Mouse (Mus musculus) cerebral cortex, adult 2 months (tissue): Measurements from ENCODE around the gene Gm21748.

Experiments
- WGBS: fragments of 180-500 bp; shearing (Covaris S2); methylation state at CpG from one replicate; pipeline ENCODE4 v1.1.7; 2018; 5-methylcytosine and 5-hydroxymethylcytosine counted together

Gene Gm21748

DNA sequence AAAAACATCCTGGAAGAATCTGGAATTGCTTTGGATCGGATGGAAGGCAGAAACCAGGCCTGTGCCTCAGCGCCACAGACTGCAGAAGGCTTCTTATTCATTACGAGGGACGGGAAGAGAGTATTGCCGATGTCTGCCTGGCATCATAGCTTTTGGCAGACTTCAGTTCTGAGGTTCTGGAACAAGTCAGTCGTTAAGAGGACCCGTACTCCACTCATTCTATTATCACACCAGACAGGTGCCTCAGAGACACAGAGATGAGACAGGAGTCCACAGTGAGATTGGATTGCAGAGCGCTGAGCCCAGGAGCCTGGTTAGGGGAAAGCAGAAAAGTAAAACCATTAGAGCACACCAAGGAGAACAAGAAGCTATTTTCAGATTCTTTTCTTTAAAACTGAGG is at the start of gene Gm21748:
TSS of gene Gm21748 (minus strand) at position 101 of the 400 bp plus-strand sequence.
- WGBS = no CpG with 5 or more reads among the region's 8 CpGs
